Mouse (Mus musculus) erythroblast, adult 5-6 weeks (primary cell): ENCODE data around the gene Rcn1. TPM values are rescaled to one million over a fixed set of nuclear protein-coding genes. Genes with fewer than 3 reads are reported as not detected.

ENCODE experiments used
- ATAC-seq: replicated peaks from 2 replicates; pipeline ENCODE4 v1.8.0; 2016; ENCODE audit warnings: moderate number of reproducible peaks, mild to moderate bottlenecking, moderate TSS enrichment, inconsistent platforms; ENCODE audit not compliant: poor library complexity, low FRiP score, severe bottlenecking
- total RNA-seq, 2 experiments: library from RNA; stranded (forward) in 1 of 2; stranded (reverse) in 1 of 2; fragments of 150-400 nt in 1 of 2; fragments of 200-764, 138-1000 nt in 1 of 2; gene quantifications; 2 replicates each; pipeline versions ENCODE4 v1.2.3 to v1.2.4; 2015 to 2017; ENCODE audit warnings: low replicate concordance in 2 of 2

Rcn1 gene
- total RNA-seq, 2 experiments from 2014 or later = 7.9 to 8.0 TPM

DNA sequence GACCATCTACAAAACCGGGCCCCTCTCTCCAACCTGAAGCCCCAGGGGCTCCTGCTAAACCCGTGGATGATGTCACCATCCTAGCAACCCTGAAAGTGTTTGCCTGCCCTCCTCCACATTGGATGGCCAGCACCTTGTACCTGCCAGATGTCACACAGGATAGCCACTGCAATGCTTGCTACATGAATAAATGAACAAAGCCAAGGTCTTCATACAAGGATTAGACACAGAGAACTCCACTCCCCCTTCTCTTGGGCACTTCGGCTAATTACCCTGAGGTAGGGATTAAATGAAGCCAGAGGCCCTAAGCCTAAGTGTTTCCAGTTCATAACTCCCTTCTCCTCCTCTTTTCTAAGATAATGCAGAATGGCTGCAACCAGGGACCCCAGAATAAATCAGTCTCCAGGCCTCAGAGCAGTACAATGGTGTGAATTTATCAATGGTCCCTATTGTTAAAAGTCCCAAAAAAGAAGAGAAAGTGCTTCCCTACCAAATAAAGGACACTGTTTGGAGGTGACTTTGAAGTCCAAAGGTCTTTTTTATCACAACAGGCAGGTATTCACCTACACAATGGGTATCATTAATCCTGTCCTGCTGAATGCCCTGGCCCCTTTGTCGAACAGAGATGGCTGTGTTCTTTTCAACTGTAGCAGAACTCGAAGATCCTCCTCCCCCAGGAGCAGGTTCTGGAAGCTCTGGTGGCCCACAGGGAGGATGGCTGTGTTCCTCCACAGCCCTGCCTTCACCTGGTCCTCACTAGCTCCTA, 1.5 kb downstream of the Rcn1 start:
- ATAC-seq = no peak

DNA sequence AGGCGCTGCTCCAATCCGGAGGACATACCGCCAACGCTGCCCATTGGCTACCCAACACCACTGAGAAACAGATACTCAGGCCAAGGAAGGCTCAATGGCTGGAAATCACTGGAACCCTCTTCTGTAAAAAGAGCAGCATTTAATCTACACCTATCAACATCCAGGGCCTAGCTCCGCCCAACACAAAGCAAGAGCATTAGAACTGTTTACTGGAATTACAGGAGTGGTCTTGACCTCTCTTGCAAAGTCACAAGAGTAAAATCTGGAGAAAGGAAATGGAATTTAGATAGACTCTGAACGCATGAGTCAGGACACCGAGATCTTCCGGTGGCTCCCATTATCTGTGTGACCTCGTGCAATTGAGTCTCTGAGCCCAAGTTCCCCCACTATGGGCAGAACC, 3.1 kb downstream of the Rcn1 start:
- ATAC-seq = no peak

DNA sequence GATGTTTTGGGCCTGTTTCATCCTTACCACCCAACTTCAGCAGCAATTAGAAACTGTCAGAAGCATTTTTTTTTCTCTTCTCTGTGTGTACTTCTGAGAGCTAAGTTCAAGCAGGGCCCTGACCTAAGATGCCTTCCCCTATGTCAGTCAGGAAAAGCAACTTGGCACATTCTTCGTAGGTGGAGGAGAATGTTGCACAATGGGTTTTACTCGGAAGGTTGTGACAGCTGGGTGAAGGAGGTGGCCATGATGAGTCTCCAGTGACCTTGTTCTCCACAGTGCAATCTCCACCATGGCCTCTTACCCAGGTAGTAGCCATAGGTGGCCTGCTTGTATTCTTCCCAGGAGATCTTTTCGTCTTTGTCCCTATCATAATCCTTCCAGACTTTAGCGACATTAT, 4.7 kb downstream of the Rcn1 start:
- no peak for ATAC-seq

DNA sequence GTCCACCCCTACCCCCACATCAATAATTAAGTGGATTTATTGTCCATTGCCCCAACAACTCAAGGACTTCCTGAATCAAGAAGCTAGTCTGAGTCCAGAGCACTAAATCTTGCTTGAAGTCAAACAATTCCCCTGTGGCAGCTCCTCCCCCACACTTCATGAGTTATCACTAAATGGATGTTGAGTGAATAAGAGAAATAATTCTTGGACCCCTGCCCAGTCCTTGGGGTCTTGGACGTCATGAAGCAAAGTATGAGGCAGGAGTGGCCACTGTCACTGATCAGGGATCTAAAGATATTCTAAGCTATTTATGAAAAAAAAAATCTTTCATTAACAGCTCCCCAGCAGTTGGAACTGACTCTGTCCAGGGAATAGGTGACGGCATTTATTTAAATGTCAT, 6.6 kb downstream of the Rcn1 start:
- ATAC-seq = no peak

DNA sequence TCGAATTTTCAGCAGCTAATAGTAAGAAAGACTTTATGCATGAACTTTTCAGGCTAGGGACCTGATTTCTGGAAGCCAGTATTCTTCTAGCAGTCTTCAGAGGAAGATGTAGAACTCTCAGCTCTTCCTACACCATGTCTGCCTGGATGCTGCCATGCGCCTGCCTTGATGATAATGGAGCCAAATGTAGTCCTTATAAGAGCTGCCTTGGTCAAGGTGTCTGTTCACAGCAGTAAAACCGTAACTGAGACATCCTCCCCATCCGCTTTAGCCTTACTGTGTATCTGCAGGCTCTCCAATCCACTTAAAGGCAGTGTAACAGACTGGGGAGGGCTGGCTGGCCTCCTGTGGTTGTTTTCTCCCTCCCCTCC, 7.7 kb downstream of the Rcn1 start:
- no peak for ATAC-seq

DNA sequence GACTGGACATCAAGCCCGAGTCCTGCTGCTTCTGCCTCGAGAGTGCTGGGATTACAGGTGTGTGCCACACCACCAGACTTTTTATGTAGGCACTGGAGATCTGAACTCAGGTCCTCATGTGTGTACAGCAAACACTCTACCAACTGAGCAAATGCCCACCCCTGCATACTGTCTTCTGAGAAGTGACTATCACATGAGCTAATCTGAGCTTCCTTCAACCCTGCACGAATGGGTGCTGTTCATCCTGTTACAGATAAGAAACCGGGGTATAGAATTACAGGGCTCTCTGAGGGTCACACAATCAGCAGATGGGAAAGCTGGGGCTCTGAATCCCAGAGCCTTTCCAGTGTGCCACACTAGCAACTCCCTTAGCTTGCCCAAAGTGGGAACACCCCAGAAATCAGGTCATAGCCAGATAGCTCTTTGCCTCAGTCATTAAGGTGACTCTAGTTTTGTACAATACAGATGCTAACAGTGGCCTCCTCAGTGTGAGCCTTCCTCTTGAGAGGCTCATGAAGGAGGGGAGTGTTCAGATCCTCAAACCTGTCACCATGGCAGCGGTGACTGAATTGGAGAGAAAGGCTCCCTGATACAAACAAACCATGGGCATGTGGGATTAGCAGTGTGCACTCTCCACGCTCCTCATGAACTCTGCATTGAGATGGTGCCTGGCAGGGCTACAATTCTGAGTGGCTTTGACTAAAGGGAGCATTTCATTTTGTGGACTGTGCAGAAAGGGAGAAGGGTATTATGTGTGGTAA, 8.3 kb downstream of the Rcn1 start:
- no peak for ATAC-seq

DNA sequence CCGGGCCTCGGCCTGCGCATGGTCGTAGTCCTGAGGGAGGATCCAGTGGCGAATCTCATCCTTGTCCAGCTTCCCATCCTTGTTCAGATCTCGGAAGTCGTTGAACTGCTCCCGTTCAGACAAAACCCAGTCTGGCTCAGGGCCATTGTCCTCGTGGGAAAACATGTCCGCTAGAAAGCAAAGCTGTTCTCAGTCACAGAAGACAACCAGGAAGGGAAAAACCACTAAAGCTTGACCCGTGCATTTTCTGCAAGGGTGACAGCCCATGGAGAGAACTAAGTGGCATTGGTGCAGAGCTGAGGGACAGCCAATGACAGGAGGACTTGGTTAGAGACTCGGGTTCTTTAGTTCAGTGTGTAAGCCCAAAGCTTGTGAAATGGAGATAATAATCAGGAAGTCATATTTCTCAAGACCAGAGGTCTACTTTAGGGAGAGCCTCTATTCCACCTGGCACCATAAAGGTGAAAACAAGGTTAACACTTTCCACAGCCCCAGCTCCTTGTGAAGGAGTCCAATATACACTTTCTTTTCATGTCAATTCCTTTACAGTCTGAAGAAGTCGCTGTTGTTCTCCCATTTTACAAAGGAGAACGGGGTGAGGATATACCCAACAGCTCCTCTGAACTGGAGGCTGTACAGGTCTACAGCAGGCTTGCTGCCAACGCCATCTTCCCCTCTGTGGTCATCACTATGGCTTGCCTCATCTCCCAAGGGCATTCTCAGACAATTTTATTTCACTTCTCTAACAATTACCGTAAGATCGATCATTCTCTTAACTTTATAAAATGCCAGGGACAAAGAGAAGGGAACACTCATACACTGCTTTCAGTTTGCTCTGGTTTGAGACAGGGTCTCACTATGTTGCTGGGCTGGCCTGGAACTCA, 9.9 kb downstream of the Rcn1 start:
- ATAC-seq = no peak

DNA sequence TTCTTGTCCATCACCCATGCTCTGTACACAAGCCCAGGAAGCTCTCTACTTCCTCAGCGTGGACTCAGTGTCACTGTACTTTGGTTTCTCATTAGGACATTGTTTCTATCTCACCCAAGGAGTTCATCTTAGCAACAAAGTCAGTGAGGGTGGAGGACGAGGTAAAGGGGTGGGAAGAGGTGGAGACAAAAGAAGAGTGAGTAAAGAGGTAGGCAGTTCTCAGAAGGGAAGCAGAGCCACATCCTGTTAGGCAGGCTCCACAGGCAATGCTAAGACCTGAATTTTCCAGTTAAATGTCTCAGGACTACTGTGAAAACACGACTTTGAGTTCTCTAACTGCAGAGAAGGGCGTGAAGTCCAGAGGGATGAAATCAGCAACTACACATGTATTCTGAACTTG, 12.7 kb downstream of the Rcn1 start:
- no peak for ATAC-seq

DNA sequence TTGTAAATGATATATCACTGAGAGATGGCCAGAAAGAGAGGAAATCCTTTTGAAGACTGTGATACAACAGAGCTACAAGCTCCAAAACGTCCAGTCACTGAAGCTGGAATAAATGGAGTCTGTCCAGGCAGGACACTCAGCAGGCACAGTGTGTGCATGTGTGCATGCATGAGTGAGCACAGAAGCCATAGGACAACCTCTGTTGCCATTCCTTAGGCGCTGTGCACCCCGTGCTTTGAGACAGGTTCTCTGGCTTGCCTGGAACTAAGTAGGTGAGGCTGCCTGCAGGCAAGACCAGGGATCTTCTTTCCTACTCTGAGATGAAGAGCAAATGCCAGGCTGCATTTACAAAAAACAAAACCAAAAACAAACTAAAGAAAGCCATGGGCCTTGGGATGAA, 14.1 kb downstream of the Rcn1 start:
- ATAC-seq = no peak

DNA sequence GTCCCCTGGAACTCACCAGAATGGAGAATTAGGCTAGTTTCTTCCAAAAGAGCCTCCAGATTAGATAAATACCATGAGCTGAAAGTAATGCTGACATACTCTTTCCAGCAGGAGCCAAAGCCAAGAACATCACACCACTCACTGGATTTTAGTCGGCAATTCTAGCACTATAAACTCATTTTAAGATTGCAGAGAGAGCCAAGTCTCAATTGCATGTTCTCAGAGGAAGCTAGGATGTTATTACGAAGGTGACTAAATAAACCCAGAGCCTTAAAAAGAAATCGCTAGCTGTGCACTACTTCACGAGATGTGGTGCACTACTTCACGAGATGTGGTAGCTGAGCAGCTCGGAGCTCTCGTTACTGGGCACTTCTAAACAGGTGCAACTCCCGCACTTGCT, 16.1 kb downstream of the Rcn1 start:
- ATAC-seq = no peak

DNA sequence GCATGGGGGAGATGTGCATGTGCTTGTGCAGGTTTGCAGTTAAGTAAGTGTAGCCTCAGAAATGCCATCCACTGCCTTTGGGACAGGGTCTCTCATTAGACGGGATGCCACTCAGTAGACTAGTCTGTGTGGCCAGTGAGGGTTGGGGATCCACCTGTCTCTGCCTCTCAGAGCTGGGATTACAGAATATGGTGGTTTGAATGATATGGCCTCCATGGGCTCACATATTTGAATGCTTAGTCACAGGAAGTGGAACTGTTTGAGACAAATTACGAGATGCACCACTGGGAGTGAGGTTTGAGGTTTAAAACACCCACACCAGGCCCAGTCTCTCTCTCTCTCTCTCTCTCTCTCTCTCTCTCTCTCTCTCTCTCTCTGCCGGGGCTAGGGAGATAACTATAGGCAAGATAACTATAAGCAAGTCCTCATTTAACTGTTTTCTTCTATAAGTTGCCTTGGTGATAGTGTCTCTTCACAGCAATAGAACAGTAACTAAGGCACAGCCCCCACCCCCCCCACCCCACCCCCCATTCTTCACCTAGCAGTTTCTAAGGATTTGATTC, 18.3 kb downstream of the Rcn1 start:
- ATAC-seq = no peak

DNA sequence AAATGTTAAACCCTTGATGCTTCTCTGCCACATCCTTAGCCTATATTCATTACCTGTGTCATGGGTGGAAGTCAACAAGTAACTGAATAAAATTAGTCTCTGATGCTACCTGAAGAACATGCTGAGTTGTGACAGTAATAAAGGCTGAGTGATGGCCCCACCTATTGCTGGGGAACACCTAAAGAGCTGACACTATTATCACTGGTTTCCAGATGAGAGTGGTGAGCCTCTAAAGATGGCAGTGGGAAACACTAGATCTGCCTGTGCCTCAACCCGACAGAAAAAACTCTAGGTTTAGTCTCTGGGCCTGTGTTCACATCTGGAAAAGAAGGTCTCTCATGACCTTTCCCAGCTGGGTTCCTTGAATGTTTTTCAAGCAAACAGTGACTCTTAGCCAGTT, 19.4 kb downstream of the Rcn1 start:
- ATAC-seq = no peak

DNA sequence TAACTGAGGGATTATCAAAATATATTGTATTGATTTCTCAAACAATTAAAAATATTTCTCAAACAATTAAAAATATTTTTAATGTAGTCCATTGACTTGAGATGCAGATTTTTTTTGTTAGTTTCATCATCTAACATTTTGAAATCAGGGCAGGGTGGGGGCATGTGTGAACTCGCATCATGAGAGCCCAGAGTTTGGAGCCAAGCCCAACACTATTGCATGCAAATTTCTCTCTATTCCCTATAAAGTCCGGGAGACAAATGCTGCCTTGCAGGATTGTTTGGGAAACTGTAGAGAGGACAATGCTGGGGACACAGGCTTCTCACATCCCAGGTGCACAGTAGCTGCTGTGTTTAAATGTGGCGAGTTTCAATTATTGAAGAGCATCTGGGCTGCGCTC, 23.4 kb downstream of the Rcn1 start:
- no peak for ATAC-seq

DNA sequence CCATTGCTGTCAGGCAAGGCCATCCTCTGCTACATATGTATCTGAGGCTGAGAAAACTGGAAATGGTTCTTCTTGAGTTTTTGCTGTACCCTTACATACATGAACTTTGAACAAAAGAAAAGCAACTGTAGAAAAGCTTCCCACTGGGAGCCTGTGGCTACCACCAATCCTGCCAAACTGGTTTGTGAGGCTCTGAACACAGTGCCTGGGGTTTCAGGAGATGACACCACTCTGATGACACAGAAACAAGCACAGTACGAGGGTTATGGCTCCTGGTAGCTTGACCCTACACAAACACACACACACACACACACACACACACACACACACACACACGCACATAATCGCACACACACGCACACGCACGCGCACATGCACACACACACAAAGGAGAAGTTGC, 23.9 kb downstream of the Rcn1 start:
- ATAC-seq = no peak

DNA sequence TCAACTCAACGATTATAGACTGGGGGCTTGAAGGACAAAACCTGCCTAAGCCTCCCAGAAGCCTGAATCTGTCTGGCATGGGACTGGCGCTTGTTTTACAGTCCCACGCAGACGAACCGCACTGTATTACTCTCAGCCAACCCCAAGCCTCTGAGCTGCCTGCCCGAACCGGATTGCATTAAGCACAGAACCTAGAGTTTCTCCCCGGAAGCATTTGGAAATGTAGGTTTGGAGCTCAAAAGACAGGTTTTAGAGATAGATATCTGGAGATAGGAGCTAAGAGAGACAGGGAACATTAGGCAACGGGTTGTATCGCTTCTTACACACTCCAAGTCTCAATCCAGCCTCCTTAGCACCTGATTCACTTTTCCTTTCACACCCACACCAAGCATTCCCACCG, 25.5 kb downstream of the Rcn1 start:
- no peak for ATAC-seq

DNA sequence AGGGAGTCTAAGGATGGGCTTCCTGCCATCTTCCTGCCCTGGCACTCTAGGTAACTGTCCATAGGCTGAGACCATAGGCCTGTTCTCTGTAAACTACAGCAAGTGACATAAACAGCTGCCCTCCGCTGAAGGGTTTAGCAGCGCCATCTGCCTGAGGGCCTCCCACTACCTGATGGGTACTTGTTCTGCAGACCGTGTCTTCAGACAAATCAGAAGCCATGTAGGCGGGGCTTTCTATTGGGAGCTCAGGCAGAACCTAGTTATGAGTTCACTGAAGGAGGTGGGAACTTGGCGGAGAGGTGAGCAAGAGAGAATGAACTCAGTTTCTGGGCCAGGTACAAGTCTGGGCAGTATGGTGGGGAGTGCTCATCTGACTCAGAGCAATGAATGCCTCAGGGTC, 26.4 kb downstream of the Rcn1 start:
- no peak for ATAC-seq

DNA sequence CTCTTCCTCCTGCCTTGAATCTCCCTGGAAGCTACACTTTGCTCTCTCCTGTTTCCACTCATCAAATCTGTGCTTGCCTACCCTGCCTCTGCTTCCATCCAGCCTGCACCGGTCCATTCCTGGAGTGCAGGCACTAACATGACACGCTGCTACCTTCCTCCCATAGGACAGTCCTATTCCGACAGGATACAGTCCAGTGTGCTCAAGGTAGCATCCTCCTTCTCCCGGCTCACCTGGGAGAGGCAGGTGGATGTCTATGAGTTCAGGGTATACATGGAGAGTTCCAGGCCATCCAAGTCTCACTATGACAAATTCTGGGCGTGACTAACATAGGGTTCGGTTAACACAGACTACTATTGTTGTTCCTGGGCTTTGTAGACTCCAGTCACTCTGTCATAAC, 27.0 kb downstream of the Rcn1 start:
- ATAC-seq = no peak

DNA sequence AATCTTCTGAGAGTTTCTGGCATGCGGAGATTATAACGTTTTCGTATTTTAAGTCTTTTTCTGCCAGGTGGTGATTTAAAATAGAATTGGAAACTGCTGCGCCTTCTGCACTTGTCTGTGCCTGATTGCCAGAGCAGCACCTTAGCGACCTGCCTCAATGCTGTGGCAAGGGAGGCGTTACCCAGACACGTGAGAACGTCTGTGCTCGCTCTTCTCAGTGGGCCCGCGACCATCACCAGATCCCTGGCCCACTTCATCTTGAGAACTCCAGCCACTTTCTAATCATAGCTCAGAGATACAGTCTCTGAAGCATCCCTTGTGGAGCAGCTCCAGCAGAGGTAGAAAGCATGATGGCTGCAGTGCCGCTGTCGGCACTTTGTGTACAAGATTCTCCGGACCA, 28.4 kb downstream of the Rcn1 start:
- ATAC-seq = no peak

DNA sequence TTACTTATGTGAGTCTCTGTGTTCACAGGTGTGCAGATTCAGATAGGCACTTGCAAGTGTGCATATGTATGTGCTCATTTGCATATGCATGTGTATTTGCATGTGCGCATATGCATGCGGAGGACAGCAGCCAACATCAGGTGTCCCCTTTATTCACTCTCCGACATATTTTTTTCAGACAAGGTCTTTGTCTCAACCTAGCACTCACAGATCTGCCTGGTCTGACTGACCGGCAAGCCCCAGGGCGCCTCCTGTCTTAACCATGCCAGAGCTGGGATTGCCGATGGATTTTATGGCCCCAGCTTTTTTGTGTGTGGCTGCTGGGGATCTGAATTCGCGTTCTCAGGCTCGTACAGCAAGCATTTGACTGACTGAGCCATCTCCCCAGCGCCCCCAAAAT, 28.9 kb downstream of the Rcn1 start:
- ATAC-seq = no peak

DNA sequence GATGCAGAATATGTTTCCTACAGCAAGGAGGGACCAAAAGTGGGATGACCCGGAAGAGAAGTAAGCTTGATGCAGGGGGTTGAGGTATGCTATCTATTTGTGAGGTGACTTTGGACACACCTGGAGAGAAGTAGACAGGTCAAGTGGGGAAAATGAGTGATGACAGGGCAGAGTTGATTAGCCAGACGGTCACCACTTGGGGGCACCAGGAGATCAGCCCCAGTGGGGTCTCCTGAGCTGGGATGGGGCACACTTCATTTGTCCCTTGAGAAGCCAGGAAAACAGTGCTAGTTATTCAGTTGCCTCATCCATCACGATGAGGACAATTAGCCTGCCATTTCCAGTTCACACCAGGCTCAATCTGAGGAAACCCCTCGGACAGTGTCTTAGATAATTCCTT, 31.5 kb downstream of the Rcn1 start:
- no peak for ATAC-seq
